Mouse (Mus musculus) neural tube, embryonic 11.5 days (tissue): ENCODE measurements around the gene Gjb1. TPM values are rescaled to one million over a fixed set of nuclear protein-coding genes. Genes with fewer than 3 reads are reported as not detected.
"Not testable (repeated sequence)": the region's sequence is repeated elsewhere in the genome, so short reads cannot be mapped to it uniquely, and the experiment has no call there.

Experiments
- ATAC-seq: fragments of 200-750 bp; cut with Nextera tagmentation; 2 replicates; pipeline ENCODE4 v1.8.0; 2017; ENCODE audit warnings: moderate number of reproducible peaks, mild to moderate bottlenecking, moderate TSS enrichment, moderate library complexity; ENCODE audit not compliant: insufficient read depth, low FRiP score, low TSS enrichment
- DNase-seq: peaks from one replicate; pipeline ENCODE4 v3.0.0-alpha.2; 2015; ENCODE audit warnings: low spot score
- H3K27ac ChIP-seq: fragments of 300-500 bp; sonication (generic); 2 replicates; pipeline ENCODE4 v1.5.1; 2014; ENCODE audit warnings: low read depth, mild to moderate bottlenecking, low read length
- H3K27me3 ChIP-seq: fragments of 300-500 bp; sonication (generic); 2 replicates; pipeline ENCODE4 v1.6.1; 2014; ENCODE audit warnings: mild to moderate bottlenecking, low read length, mixed read lengths; ENCODE audit not compliant: control insufficient read depth, insufficient read depth
- H3K36me3 ChIP-seq: fragments of 300-500 bp; sonication (generic); 2 replicates; pipeline ENCODE4 v1.6.1; 2014; ENCODE audit warnings: mild to moderate bottlenecking, low read length, moderate library complexity, mixed read lengths; ENCODE audit not compliant: control insufficient read depth, insufficient read depth
- H3K4me1 ChIP-seq: fragments of 300-500 bp; sonication (generic); 2 replicates; pipeline ENCODE4 v1.6.1; 2014; ENCODE audit warnings: low read length, mixed read lengths; ENCODE audit not compliant: control insufficient read depth, insufficient read depth
- H3K4me2 ChIP-seq: fragments of 300-500 bp; sonication (generic); 2 replicates; pipeline ENCODE4 v1.6.1; 2014; ENCODE audit warnings: low read depth, mild to moderate bottlenecking, moderate library complexity
- H3K4me3 ChIP-seq: fragments of 300-500 bp; sonication (generic); 2 replicates; pipeline ENCODE4 v1.5.1; 2014; ENCODE audit warnings: low read depth, low read length
- H3K9ac ChIP-seq: fragments of 300-500 bp; sonication (generic); 2 replicates; pipeline ENCODE4 v1.6.1; 2014; ENCODE audit warnings: mild to moderate bottlenecking, low read length
- H3K9me3 ChIP-seq: fragments of 300-500 bp; sonication (generic); 2 replicates; pipeline ENCODE4 v1.6.1; 2016; ENCODE audit warnings: low read length; ENCODE audit not compliant: control insufficient read depth
- WGBS: fragments of 180-500 bp; shearing (Covaris S2); extraction: QIAGEN DNeasy Blood & Tissue Kit; methylation state at CpG from one replicate; pipeline ENCODE4 v1.1.7; 2014; 5-methylcytosine and 5-hydroxymethylcytosine counted together
- polyA plus RNA-seq: library from polyadenylated mRNA; unstranded; fragments of >200 nt; fragmentation: Nextera tagmentation; extraction: Ambion mirVana; gene quantifications from 2 replicates; pipeline ENCODE4 v1.2.1, GENCODE M21; 2014

The Gjb1 gene
- not detected in 2 replicates for polyA plus RNA-seq

GRCm38 (mm10) chrX:101376190-101376968 is at the start of gene Gjb1:
Gjb1 (plus strand) TSS chrX:101376378.
- H3K36me3 ChIP-seq, result no peaks in the 10 kb centered on the region
- no peak within 1 kb of the TSS for H3K4me2 ChIP-seq
- H3K9ac ChIP-seq, result no peak within 1 kb of the TSS
- no peaks in the 10 kb centered on the region for H3K9me3 ChIP-seq
- no peak within 1 kb of the TSS for H3K4me3 ChIP-seq
- no peak within 1 kb of the TSS for H3K27ac ChIP-seq
- WGBS, result 85% methylated on average over 7 of the region's 7 CpGs
- H3K27me3 ChIP-seq, result no peaks in the 10 kb centered on the region
- DNase-seq (no peak), ATAC-seq (no peak)
- H3K4me1 ChIP-seq, result no peaks in the 10 kb centered on the region

GRCm38 (mm10) chrX:101329372-101330028 is 46.7 kb upstream of the Gjb1 start:
- ATAC-seq (no peak), DNase-seq (peak; percentile 74)
- Histone ChIP-seq H3K4me2 (no peak overlapping the region), H3K27ac (no peak overlapping the region), H3K9ac (no peak overlapping the region), H3K4me1 (no peaks in the 10 kb centered on the region), H3K27me3 (no peaks in the 10 kb centered on the region), H3K4me3 (no peak overlapping the region), H3K36me3 (no peaks in the 10 kb centered on the region), H3K9me3 (no peaks in the 10 kb centered on the region)
- WGBS, result 28% methylated on average over 8 of the region's 10 CpGs

- Histone ChIP-seq H3K9me3 (no peaks in the 10 kb centered on the region), H3K27ac (peak overlapping the region; percentile 79), H3K4me1 (no peaks in the 10 kb centered on the region), H3K9ac (peak overlapping the region; percentile 47; the same call in 1 of the 2 replicates), H3K27me3 (no peaks in the 10 kb centered on the region), H3K4me3 (0 out of 2 replicates have a peak overlapping the region, but pooled peaks have one; percentile 15), H3K4me2 (peak overlapping the region; percentile 35; the same call in 1 of the 2 replicates), H3K36me3 (no peaks in the 10 kb centered on the region)
- ATAC-seq (peak; percentile 36; the same call in 1 of the 2 replicates), DNase-seq (no peak)
- WGBS, result 50% methylated on average over 9 of the region's 9 CpGs
These were observed 44.2 kb upstream of the Gjb1 start for GRCm38 (mm10) chrX:101332031-101332374.

- 16% methylated on average over 28 of the region's 49 CpGs for WGBS
- DNase-seq, result peak; percentile 88
- Histone ChIP-seq H3K9ac (peak overlapping the region; percentile 47; the same call in 1 of the 2 replicates), H3K27ac (peak overlapping the region; percentile 79), H3K27me3 (no peaks in the 10 kb centered on the region), H3K4me1 (no peaks in the 10 kb centered on the region), H3K36me3 (no peaks in the 10 kb centered on the region), H3K4me3 (peak overlapping the region; percentile 23; the same call in 1 of the 2 replicates), H3K9me3 (no peaks in the 10 kb centered on the region), H3K4me2 (peak overlapping the region; percentile 41)
- peak; percentile 94 for ATAC-seq
These were observed 43.6 kb upstream of the Gjb1 start for GRCm38 (mm10) chrX:101332375-101333211.

GRCm38 (mm10) chrX:101334606-101335005 is 41.6 kb upstream of the Gjb1 start:
- H3K9ac ChIP-seq, result no peak overlapping the region
- H3K4me2 ChIP-seq, result no peak overlapping the region
- no peaks in the 10 kb centered on the region for H3K4me1 ChIP-seq
- WGBS, result 93% methylated on average over 5 of the region's 5 CpGs
- H3K36me3 ChIP-seq, result no peaks in the 10 kb centered on the region
- DNase-seq, result no peak
- no peaks in the 10 kb centered on the region for H3K9me3 ChIP-seq
- ATAC-seq, result no peak
- no peak overlapping the region for H3K27ac ChIP-seq
- H3K4me3 ChIP-seq, result no peak overlapping the region
- H3K27me3 ChIP-seq, result no peaks in the 10 kb centered on the region

- Histone ChIP-seq H3K27ac (no peak overlapping the region), H3K27me3 (no peaks in the 10 kb centered on the region), H3K36me3 (no peaks in the 10 kb centered on the region), H3K9ac (no peak overlapping the region), H3K4me3 (no peak overlapping the region), H3K9me3 (no peaks in the 10 kb centered on the region), H3K4me1 (no peaks in the 10 kb centered on the region), H3K4me2 (no peak overlapping the region)
- ATAC-seq (no peak), DNase-seq (no peak)
- 49% methylated on average over 4 of the region's 4 CpGs for WGBS
These were observed 37.5 kb upstream of the Gjb1 start for GRCm38 (mm10) chrX:101338666-101339065.

- H3K9ac ChIP-seq, H3K36me3 ChIP-seq, H3K27me3 ChIP-seq, H3K4me3 ChIP-seq, H3K4me2 ChIP-seq, H3K4me1 ChIP-seq, DNase-seq, ATAC-seq, H3K9me3 ChIP-seq, H3K27ac ChIP-seq: not testable (repeated sequence)
- WGBS, result 56% methylated on average over 2 of the region's 2 CpGs
These were observed 33.3 kb upstream of the Gjb1 start for GRCm38 (mm10) chrX:101342837-101343236.

GRCm38 (mm10) chrX:101345456-101345855 is 30.7 kb upstream of the Gjb1 start:
- H3K4me2 ChIP-seq, result no peak overlapping the region
- no peaks in the 10 kb centered on the region for H3K4me1 ChIP-seq
- ATAC-seq (no peak), DNase-seq (no peak)
- H3K9me3 ChIP-seq, result no peaks in the 10 kb centered on the region
- no peaks in the 10 kb centered on the region for H3K36me3 ChIP-seq
- no peaks in the 10 kb centered on the region for H3K27me3 ChIP-seq
- no peak overlapping the region for H3K4me3 ChIP-seq
- no peak overlapping the region for H3K27ac ChIP-seq
- WGBS, result 95% methylated on average over 2 of the region's 2 CpGs
- H3K9ac ChIP-seq, result no peak overlapping the region
